ENCODE assay signal across 18 mouse cellular contexts in genomic region chr7:130199951-130200350, GRCm38 (mm10).
DNase-seq lines count a peak whose midpoint lies in the region; ATAC-seq and TF ChIP-seq lines count a peak whose summit lies in the region.
"Had no signal": no experiment of that assay in that cellular context is flagged by ENCODE, and none has a peak within 500 bp of the region (broad histone marks: within the 10 kb centered on the region; RNA-seq: fewer than 3 reads in every experiment).

No protein-coding gene starts in this region.

- no peak for TF ChIP-seq EP300 in stomach, postnatal 0 days (optimal IDR thresholded peaks at IDR 0.05)

- no peak for ATAC-seq in heart, embryonic 11.5 days (replicated peaks; ENCODE audit: insufficient number of reproducible peaks, low FRiP score, low TSS enrichment)
- 0 out of 2 replicates have a peak, but pooled peaks have one; percentile 21 for ATAC-seq in lung, embryonic 14.5 days (ENCODE audit: insufficient read depth)
- ATAC-seq in stomach, embryonic 16.5 days (ENCODE audit: insufficient read depth, low FRiP score): no peak
- no peak for ATAC-seq in stomach, postnatal 0 days (ENCODE audit: low FRiP score, low TSS enrichment)
- ATAC-seq: forebrain, embryonic 13.5 days; forebrain, embryonic 16.5 days had no signal

- no peak overlapping the region for H3K4me3 ChIP-seq in heart, embryonic 10.5 days
- no peak overlapping the region for H3K4me3 ChIP-seq in heart, embryonic 11.5 days (ENCODE audit: low read depth, low read length)
- no peak overlapping the region for H3K4me3 ChIP-seq in lung, embryonic 14.5 days (ENCODE audit: low read depth, low read length)
- no peak overlapping the region for H3K4me3 ChIP-seq in stomach, embryonic 16.5 days (replicated peaks; ENCODE audit: low read length)
- H3K4me3 ChIP-seq in stomach, postnatal 0 days (ENCODE audit: low read depth, low read length): no peak overlapping the region
- H3K4me3 ChIP-seq: embryonic facial prominence, embryonic 13.5 days; embryonic facial prominence, embryonic 15.5 days; erythroblast, embryonic 14.5 days; forebrain, embryonic 10.5 days; forebrain, embryonic 13.5 days had no signal

- 86% methylated on average over 9 of the region's 9 CpGs for WGBS in heart, embryonic 10.5 days
- WGBS in heart, embryonic 11.5 days (ENCODE audit: insufficient replicate concordance): 81% methylated on average over 9 of the region's 9 CpGs
- 84% methylated on average over 9 of the region's 9 CpGs for WGBS in lung, embryonic 14.5 days
- 86% methylated on average over 9 of the region's 9 CpGs for WGBS in stomach, embryonic 16.5 days
- 76% methylated on average over 9 of the region's 9 CpGs for WGBS in stomach, postnatal 0 days

- H3K4me2 ChIP-seq in heart, embryonic 11.5 days: no peak overlapping the region
- H3K4me2 ChIP-seq in lung, embryonic 14.5 days: no peak overlapping the region
- no peak overlapping the region for H3K4me2 ChIP-seq in stomach, embryonic 16.5 days (ENCODE audit: low read depth, low read length)
- no peak overlapping the region for H3K4me2 ChIP-seq in stomach, postnatal 0 days (replicated peaks; ENCODE audit: low read depth)
- H3K4me2 ChIP-seq: embryonic facial prominence, embryonic 13.5 days; embryonic facial prominence, embryonic 15.5 days; forebrain, embryonic 13.5 days had no signal

- no peak overlapping the region for H3K9ac ChIP-seq in heart, embryonic 11.5 days (ENCODE audit: low read depth, low read length)
- H3K9ac ChIP-seq in lung, embryonic 14.5 days: no peak overlapping the region
- no peak overlapping the region for H3K9ac ChIP-seq in stomach, embryonic 16.5 days (ENCODE audit: low read length)
- no peak overlapping the region for H3K9ac ChIP-seq in stomach, postnatal 0 days (ENCODE audit: low read length)
- H3K9ac ChIP-seq: embryonic facial prominence, embryonic 13.5 days; embryonic facial prominence, embryonic 15.5 days; forebrain, embryonic 13.5 days had no signal

- peaks cover 11% of the 10 kb centered on the region; the same call in 1 of the 2 replicates for H3K36me3 ChIP-seq in heart, embryonic 10.5 days
- H3K36me3 ChIP-seq in heart, embryonic 11.5 days (ENCODE audit: control insufficient read depth, insufficient read depth, low read length): no peaks in the 10 kb centered on the region
- peaks cover 63% of the 10 kb centered on the region for H3K36me3 ChIP-seq in lung, embryonic 14.5 days (ENCODE audit: insufficient read depth)
- H3K36me3 ChIP-seq in stomach, embryonic 16.5 days (ENCODE audit: control insufficient read depth, insufficient read depth, low read length): peaks cover 5% of the 10 kb centered on the region
- peaks cover 9% of the 10 kb centered on the region for H3K36me3 ChIP-seq in stomach, postnatal 0 days (ENCODE audit: control insufficient read depth, insufficient read depth, low read length)

- DNase-seq in heart, embryonic 10.5 days (ENCODE audit: low spot score): peak; percentile 75
- DNase-seq in lung, embryonic 14.5 days: no peak
- no peak for DNase-seq in lung, postnatal 36 days
- DNase-seq in stomach, postnatal 0 days (ENCODE audit: low spot score): no peak
- DNase-seq: cerebellum, adult 11 months; cerebellum, adult 18-20 months; cerebellum, adult 8-10 months; cerebellum, adult 9-11 months; cerebellum, postnatal 36 days; embryo, embryonic 11 days had no signal

- peaks cover 13% of the 10 kb centered on the region for H3K4me1 ChIP-seq in heart, embryonic 10.5 days
- H3K4me1 ChIP-seq in heart, embryonic 11.5 days (ENCODE audit: control insufficient read depth, insufficient read depth, low read length): 0 out of 2 replicates have a peak, but pooled peaks cover 3% of the 10 kb centered on the region
- H3K4me1 ChIP-seq in lung, embryonic 14.5 days (ENCODE audit: insufficient read depth): no peaks in the 10 kb centered on the region; the same call in 1 of the 2 replicates
- H3K4me1 ChIP-seq in stomach, embryonic 16.5 days (ENCODE audit: control insufficient read depth, insufficient read depth, low read length): 0 out of 2 replicates have a peak, but pooled peaks cover 7% of the 10 kb centered on the region
- no peaks in the 10 kb centered on the region for H3K4me1 ChIP-seq in stomach, postnatal 0 days (replicated peaks; ENCODE audit: control insufficient read depth, insufficient read depth)

- no peaks in the 10 kb centered on the region for H3K27me3 ChIP-seq in heart, embryonic 10.5 days (ENCODE audit: insufficient read depth, poor library complexity, severe bottlenecking)
- H3K27me3 ChIP-seq in heart, embryonic 11.5 days (ENCODE audit: control insufficient read depth, insufficient read depth, low read length): no peaks in the 10 kb centered on the region
- no peaks in the 10 kb centered on the region for H3K27me3 ChIP-seq in lung, embryonic 14.5 days (ENCODE audit: insufficient read depth, low read length)
- H3K27me3 ChIP-seq in stomach, embryonic 16.5 days (ENCODE audit: control insufficient read depth, insufficient read depth, low read length): no peaks in the 10 kb centered on the region
- no peaks in the 10 kb centered on the region for H3K27me3 ChIP-seq in stomach, postnatal 0 days (ENCODE audit: control insufficient read depth, insufficient read depth, low read length)
- H3K27me3 ChIP-seq: embryonic facial prominence, embryonic 13.5 days; embryonic facial prominence, embryonic 15.5 days; forebrain, embryonic 13.5 days had no signal

- TF ChIP-seq CTCF in lung, embryonic 14.5 days (IDR thresholded peaks at IDR 0.05; ENCODE audit: low read depth): no peak
- TF ChIP-seq CTCF in stomach, postnatal 0 days (IDR thresholded peaks at IDR 0.05; ENCODE audit: low read depth): no peak

- no peaks in the 10 kb centered on the region for H3K9me3 ChIP-seq in heart, embryonic 10.5 days
- no peaks in the 10 kb centered on the region for H3K9me3 ChIP-seq in heart, embryonic 11.5 days (replicated peaks; ENCODE audit: control insufficient read depth, low read length)
- no peaks in the 10 kb centered on the region for H3K9me3 ChIP-seq in lung, embryonic 14.5 days (ENCODE audit: low read depth, low read length)
- no peaks in the 10 kb centered on the region for H3K9me3 ChIP-seq in stomach, embryonic 16.5 days (replicated peaks; ENCODE audit: control insufficient read depth, low read length)
- H3K9me3 ChIP-seq in stomach, postnatal 0 days (ENCODE audit: control insufficient read depth, low read length): no peaks in the 10 kb centered on the region
- H3K9me3 ChIP-seq: embryonic facial prominence, embryonic 13.5 days; embryonic facial prominence, embryonic 15.5 days; forebrain, embryonic 10.5 days; forebrain, embryonic 13.5 days had no signal

- H3K27ac ChIP-seq in heart, embryonic 10.5 days: no peak overlapping the region
- H3K27ac ChIP-seq in heart, embryonic 11.5 days (ENCODE audit: low read depth, low read length): no peak overlapping the region
- H3K27ac ChIP-seq in lung, embryonic 14.5 days (ENCODE audit: low read depth): no peak overlapping the region
- H3K27ac ChIP-seq in stomach, embryonic 16.5 days (ENCODE audit: low read length): peak overlapping the region; percentile 7; the same call in 1 of the 2 replicates
- H3K27ac ChIP-seq in stomach, postnatal 0 days (replicated peaks): no peak overlapping the region
- H3K27ac ChIP-seq: embryonic facial prominence, embryonic 13.5 days; embryonic facial prominence, embryonic 15.5 days; forebrain, embryonic 10.5 days; forebrain, embryonic 13.5 days had no signal
